Mouse (Mus musculus) spleen, postnatal 14 days (tissue): ENCODE measurements around the gene Fdxacb1.

Experiments used
- DNase-seq, 2 experiments: peaks; one replicate each; pipeline ENCODE4 v3.0.0; 2021 to 2022; ENCODE audit warnings: low spot score in 2 of 2

Gene Fdxacb1

GRCm38 (mm10) chr9:50768107-50769002 lies at the start of gene Fdxacb1:
Fdxacb1 (plus strand) TSS chr9:50768236.
- peak; percentile 93 to 97 for DNase-seq

- no peak for DNase-seq
These were observed 49.2 kb upstream of the Fdxacb1 start for GRCm38 (mm10) chr9:50718878-50719277.

- DNase-seq: no peak
These were observed 47.0 kb upstream of the Fdxacb1 start for GRCm38 (mm10) chr9:50721061-50721460.

- DNase-seq: no peak
These were observed 45.6 kb upstream of the Fdxacb1 start for GRCm38 (mm10) chr9:50722451-50722911.

- DNase-seq: no peak
These were observed 44.6 kb upstream of the Fdxacb1 start for GRCm38 (mm10) chr9:50723406-50723805.

GRCm38 (mm10) chr9:50724147-50724546 lies 43.9 kb upstream of the Fdxacb1 start:
- DNase-seq: no peak

- no peak for DNase-seq
These were observed 43.2 kb upstream of the Fdxacb1 start for GRCm38 (mm10) chr9:50724661-50725330.

GRCm38 (mm10) chr9:50725921-50726590 lies 42.0 kb upstream of the Fdxacb1 start:
- DNase-seq: no peak

- DNase-seq: no peak
These were observed 40.7 kb upstream of the Fdxacb1 start for GRCm38 (mm10) chr9:50727171-50727924.

- peak in 1 of 2 experiments; percentile 18 for DNase-seq
These were observed 39.9 kb upstream of the Fdxacb1 start for GRCm38 (mm10) chr9:50727925-50728651.

- no peak for DNase-seq
These were observed 38.4 kb upstream of the Fdxacb1 start for GRCm38 (mm10) chr9:50729600-50729999.

GRCm38 (mm10) chr9:50732560-50732959 lies 35.5 kb upstream of the Fdxacb1 start:
- DNase-seq: no peak

GRCm38 (mm10) chr9:50734989-50735388 lies 33.0 kb upstream of the Fdxacb1 start:
- DNase-seq: no peak

- DNase-seq: peak; percentile 71 to 74
These were observed 28.8 kb upstream of the Fdxacb1 start, which contains the start of gene Dixdc1 for GRCm38 (mm10) chr9:50738914-50739870. Dixdc1 (minus strand) TSS chr9:50739517.

GRCm38 (mm10) chr9:50740867-50741784 lies 26.9 kb upstream of the Fdxacb1 start:
- DNase-seq: no peak

- DNase-seq: no peak
These were observed 25.8 kb upstream of the Fdxacb1 start for GRCm38 (mm10) chr9:50742261-50742660.

GRCm38 (mm10) chr9:50742744-50743143 lies 25.3 kb upstream of the Fdxacb1 start:
- no peak for DNase-seq

GRCm38 (mm10) chr9:50745806-50746205 lies 22.2 kb upstream of the Fdxacb1 start:
- DNase-seq: no peak
